Mouse (Mus musculus) kidney, adult 2 months (tissue): ENCODE data around the gene Gm9736. TPM values are rescaled to one million over a fixed set of nuclear protein-coding genes. Genes with fewer than 3 reads are reported as not detected.
"Not testable (repeated sequence)": the region's sequence is repeated elsewhere in the genome, so short reads cannot be mapped to it uniquely, and the experiment has no call there.

ENCODE experiments used
- DNase-seq: peaks from one replicate; pipeline ENCODE4 v3.0.0; 2021
- H3K27ac ChIP-seq: fragments of 200-500 bp; 2 replicates; pipeline ENCODE4 v1.5.1; 2012; ENCODE audit warnings: low read depth, low read length, control low read depth, inconsistent platforms; ENCODE audit not compliant: insufficient read depth
- H3K27me3 ChIP-seq: fragments of 200-500 bp; replicated peaks from 2 replicates; pipeline ENCODE4 v1.6.1; 2012; ENCODE audit warnings: mild to moderate bottlenecking, moderate library complexity, low read length, inconsistent platforms; ENCODE audit not compliant: control insufficient read depth, insufficient read depth
- H3K36me3 ChIP-seq: fragments of 200-500 bp; 2 replicates; pipeline ENCODE4 v1.6.1; 2012; ENCODE audit warnings: mild to moderate bottlenecking, moderate library complexity, low read length, inconsistent platforms; ENCODE audit not compliant: control insufficient read depth, insufficient read depth
- H3K4me1 ChIP-seq: fragments of 200-500 bp; 2 replicates; pipeline ENCODE4 v1.6.1; 2011; ENCODE audit warnings: low read length; ENCODE audit not compliant: control insufficient read depth, insufficient read depth
- H3K4me3 ChIP-seq: fragments of 200-500 bp; 2 replicates; pipeline ENCODE4 v1.5.1; 2011; ENCODE audit warnings: mild to moderate bottlenecking, low read depth, low read length, control low read depth; ENCODE audit not compliant: insufficient read depth
- CTCF ChIP-seq: fragments of 200-500 bp; conservative IDR thresholded peaks from 2 replicates; pipeline ENCODE4 v1.5.1; 2011; ENCODE audit warnings: low read depth, mild to moderate bottlenecking, control low read depth, low read length, moderate library complexity, mixed read lengths; ENCODE audit not compliant: insufficient read depth, insufficient read length
- POLR2A ChIP-seq: fragments of 200-500 bp; IDR thresholded peaks from one replicate; pipeline ENCODE4 v1.6.1; 2011; ENCODE audit warnings: low read depth, low read length, control low read depth
- WGBS: fragments of 180-500 bp; shearing (Covaris S2); methylation state at CpG from one replicate; pipeline ENCODE4 v1.1.7; 2018; 5-methylcytosine and 5-hydroxymethylcytosine counted together
- polyA plus RNA-seq: library from polyadenylated mRNA; depleted of rRNA; stranded (reverse); fragments of >200 nt; gene quantifications from 2 replicates; pipeline ENCODE4 v1.2.3, GENCODE M21; 2012

Gene Gm9736
- polyA plus RNA-seq, 1 experiment, result not detected

DNA sequence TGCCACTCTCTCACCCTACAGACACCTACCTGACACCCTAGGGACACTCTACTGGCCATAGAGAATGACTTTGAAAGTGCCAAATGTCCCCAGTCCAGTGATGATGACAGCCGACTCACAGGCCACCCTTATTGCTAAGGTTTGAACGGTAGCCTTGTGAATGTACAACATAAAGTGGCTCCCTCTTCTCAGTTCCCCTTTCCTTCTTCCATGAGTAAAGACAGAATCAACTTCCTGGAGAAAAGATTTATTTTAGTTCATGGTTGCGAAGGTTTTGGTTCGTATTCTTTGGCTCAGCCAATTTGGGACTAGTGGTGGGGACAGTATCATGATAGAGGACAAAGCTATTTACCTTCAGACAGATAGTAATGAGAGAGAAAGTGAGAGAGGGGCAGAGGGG is 12.2 kb downstream of the Gm9736 start:
- Histone ChIP-seq H3K36me3 (no peaks in the 10 kb centered on the region), H3K4me3 (no peak overlapping the region), H3K27ac (no peak overlapping the region), H3K4me1 (no peaks in the 10 kb centered on the region), H3K27me3 (no peaks in the 10 kb centered on the region)
- DNase-seq, result no peak
- 73% methylated on average over 4 of the region's 4 CpGs for whole genome bisulfite sequencing
- TF ChIP-seq POLR2A (no peak), CTCF (no peak)

DNA sequence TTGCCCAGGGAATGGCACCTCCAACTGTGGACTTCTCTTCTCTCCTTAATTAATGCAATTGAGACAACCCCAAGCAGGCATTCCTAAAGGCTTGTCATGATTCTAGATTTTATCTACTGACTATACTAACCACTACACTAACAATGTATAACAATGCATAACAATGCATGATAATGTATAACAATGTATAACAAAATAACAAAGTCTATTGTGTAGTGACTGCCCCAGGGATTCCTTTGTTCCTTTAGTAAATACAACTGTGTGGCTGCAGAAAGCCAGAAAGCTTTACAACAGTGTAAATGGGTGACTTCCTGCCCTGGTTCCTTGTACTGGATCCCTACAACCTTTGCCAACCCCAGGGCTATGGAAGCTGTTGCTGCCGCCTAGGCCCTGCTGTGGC is 15.2 kb downstream of the Gm9736 start:
- Histone ChIP-seq H3K27me3 (no peaks in the 10 kb centered on the region), H3K27ac (no peak overlapping the region), H3K4me1 (no peaks in the 10 kb centered on the region), H3K4me3 (no peak overlapping the region), H3K36me3 (no peaks in the 10 kb centered on the region)
- TF ChIP-seq CTCF (no peak), POLR2A (no peak)
- WGBS, result 93% methylated on average over 1 of the region's 1 CpGs
- DNase-seq, result no peak

DNA sequence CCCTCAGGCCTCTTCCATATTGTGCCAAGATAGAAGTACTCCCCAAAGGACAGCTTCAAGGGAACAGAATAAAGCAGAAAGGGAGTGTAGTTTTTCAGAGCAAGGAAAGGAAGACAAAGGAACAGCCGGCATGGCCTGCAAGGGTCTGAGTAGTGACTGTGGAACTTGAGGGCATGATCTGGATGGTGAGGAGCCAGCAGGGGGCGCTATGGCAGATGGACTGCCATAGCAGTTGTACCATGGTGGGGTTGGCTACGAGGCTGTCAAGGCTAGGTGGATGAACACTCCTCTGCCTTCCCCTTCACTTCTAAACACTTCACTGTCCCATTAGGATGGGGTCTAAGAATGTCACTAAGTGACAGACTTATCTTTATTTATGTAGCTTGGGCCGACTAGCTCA is 21.9 kb downstream of the Gm9736 start:
- peak; percentile 4 for DNase-seq
- 52% methylated on average over 4 of the region's 4 CpGs for WGBS
- Histone ChIP-seq H3K4me1 (no peaks in the 10 kb centered on the region), H3K27ac (no peak overlapping the region), H3K27me3 (no peaks in the 10 kb centered on the region), H3K36me3 (no peaks in the 10 kb centered on the region), H3K4me3 (no peak overlapping the region)
- TF ChIP-seq POLR2A, result no peak
- TF ChIP-seq CTCF, result peak; percentile 44

DNA sequence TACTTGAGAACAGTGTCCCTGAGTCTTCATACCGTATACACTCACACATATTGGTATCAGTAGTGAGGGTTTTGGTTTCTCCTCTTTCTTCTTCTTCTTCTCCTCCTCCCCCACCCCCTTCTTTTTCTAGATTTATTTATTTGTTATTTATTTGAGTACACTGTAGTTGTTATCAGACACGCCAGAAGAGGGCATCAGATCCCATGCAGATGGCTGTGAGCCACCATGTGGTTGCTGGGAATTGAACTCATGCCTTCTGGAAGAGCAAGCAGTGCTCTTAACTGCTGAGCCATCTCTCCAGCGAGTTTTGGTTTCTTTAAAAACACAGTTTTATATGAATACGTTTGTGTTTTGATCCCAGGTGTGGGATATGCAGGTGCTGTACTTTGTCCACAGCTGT is 22.9 kb downstream of the Gm9736 start:
- Histone ChIP-seq H3K4me3 (no peak overlapping the region), H3K4me1 (no peaks in the 10 kb centered on the region), H3K36me3 (no peaks in the 10 kb centered on the region), H3K27me3 (no peaks in the 10 kb centered on the region), H3K27ac (no peak overlapping the region)
- WGBS, result 66% methylated on average over 4 of the region's 4 CpGs
- TF ChIP-seq POLR2A, result no peak
- 0 out of 2 replicates have a peak, but pooled peaks have one; percentile 17 for TF ChIP-seq CTCF
- no peak for DNase-seq

GRCm38 (mm10) chr10:77726186-77726585 is 25.0 kb downstream of the Gm9736 start, which contains the start of gene Gm10100:
Gene Gm10100, plus strand, starts transcription at chr10:77726486.
- no peaks in the 10 kb centered on the region for H3K36me3 ChIP-seq
- TF ChIP-seq CTCF, result no peak
- no peak for TF ChIP-seq POLR2A
- no peaks in the 10 kb centered on the region for H3K4me1 ChIP-seq
- H3K27me3 ChIP-seq, result no peaks in the 10 kb centered on the region
- DNase-seq, result no peak
- 36% methylated on average over 3 of the region's 3 CpGs for WGBS
- no peak within 1 kb of the TSS for H3K27ac ChIP-seq
- no peak within 1 kb of the TSS for H3K4me3 ChIP-seq

DNA sequence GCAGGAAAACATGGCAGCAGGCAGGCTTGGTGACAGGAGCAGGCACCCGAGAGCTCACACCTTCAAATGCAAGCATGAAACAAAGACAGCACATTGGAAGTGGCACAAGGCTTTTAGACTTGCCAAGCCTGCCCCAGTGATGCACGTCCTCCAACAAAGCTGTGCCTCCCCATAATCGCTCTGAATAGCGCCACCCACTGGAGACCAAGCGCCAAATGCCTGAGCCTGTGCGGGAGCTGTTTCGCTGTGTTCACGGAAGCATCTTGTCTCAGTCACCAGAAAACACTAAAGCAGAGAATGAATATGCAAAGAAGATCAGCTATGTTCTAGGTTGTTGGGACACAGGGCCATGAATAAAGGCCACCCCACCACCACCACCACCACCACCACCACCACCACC is 26.3 kb downstream of the Gm9736 start:
- no peaks in the 10 kb centered on the region for H3K27me3 ChIP-seq
- no peaks in the 10 kb centered on the region for H3K36me3 ChIP-seq
- DNase-seq, result no peak
- H3K27ac ChIP-seq, result no peak overlapping the region
- no peaks in the 10 kb centered on the region for H3K4me1 ChIP-seq
- 74% methylated on average over 8 of the region's 8 CpGs for WGBS
- TF ChIP-seq POLR2A (no peak), CTCF (0 out of 2 replicates have a peak, but pooled peaks have one; percentile 3)
- no peak overlapping the region for H3K4me3 ChIP-seq

DNA sequence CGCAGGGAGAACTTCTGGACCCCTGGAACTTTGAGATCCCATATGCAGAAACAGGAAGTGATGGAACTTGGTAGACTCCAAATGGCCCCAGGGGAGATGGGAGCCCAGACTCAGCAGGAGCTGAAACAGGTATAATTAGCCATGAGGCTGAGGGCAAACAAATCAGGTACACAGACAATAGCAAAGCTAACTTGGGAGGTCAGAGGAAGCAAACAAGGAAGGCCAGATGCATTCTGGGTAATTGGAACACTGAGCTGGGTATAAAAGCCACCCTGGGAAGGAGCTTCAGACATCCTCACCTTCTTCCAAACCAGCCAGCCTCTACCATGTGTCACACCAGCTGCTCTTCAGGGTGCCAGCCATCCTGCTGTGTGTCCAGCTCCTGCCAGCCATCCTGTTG is 30.9 kb downstream of the Gm9736 start, which contains the start of gene Krtap12-1:
Gene Krtap12-1 (plus strand): TSS at position 301 of the 400 bp plus-strand sequence.
- WGBS, result 95% methylated on average over 1 of the region's 1 CpGs
- not testable (repeated sequence) for H3K4me3 ChIP-seq, DNase-seq, H3K36me3 ChIP-seq, H3K27me3 ChIP-seq, H3K4me1 ChIP-seq, H3K27ac ChIP-seq

DNA sequence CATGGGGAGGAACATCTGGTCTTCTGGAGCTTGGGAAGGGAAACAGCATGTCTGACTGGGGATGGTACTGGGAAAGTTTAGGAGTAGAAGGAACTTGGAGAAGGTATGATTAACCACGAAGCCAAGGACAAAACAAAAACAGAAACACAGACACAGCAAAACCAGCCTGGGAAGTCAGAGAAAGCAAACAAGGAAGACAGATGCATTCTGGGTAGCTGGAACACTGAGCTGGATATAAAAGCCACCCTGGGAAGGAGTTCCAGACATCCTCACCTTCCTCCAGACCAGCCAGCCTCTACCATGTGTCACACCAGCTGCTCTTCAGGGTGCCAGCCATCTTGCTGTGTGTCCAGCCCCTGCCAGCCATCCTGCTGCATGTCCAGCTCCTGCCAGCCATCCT is 35.6 kb downstream of the Gm9736 start, which contains the start of gene Gm10142:
Gene Gm10142 (plus strand): TSS at position 301 of the 400 bp plus-strand sequence.
- Histone ChIP-seq H3K4me1 (no peaks in the 10 kb centered on the region), H3K27ac (no peak within 1 kb of the TSS), H3K4me3 (no peak within 1 kb of the TSS), H3K27me3 (no peaks in the 10 kb centered on the region), H3K36me3 (no peaks in the 10 kb centered on the region)
- TF ChIP-seq POLR2A (no peak), CTCF (no peak)
- 92% methylated on average over 1 of the region's 1 CpGs for WGBS
- no peak for DNase-seq
